Mouse (Mus musculus): ENCODE measurements around the gene Fras1.

The Fras1 gene

GRCm38 (mm10) chr5:96373567-96373985 lies at the start of gene Fras1:
Gene Fras1, plus strand, starts transcription at chr5:96373955.
- no peak for DNase-seq (ENCODE audit: low spot score)

- peak; percentile 3 for DNase-seq (ENCODE audit: low spot score)
Observed at GRCm38 (mm10) chr5:96331048-96331737, 42.6 kb upstream of the Fras1 start.

- DNase-seq (ENCODE audit: low spot score) = no peak
Observed at GRCm38 (mm10) chr5:96331738-96332070, 42.1 kb upstream of the Fras1 start.

GRCm38 (mm10) chr5:96333963-96334362 lies 39.8 kb upstream of the Fras1 start:
- peak; percentile 74 for DNase-seq (ENCODE audit: low spot score)

- no peak for DNase-seq (ENCODE audit: low spot score)
Observed at GRCm38 (mm10) chr5:96340564-96340963, 33.2 kb upstream of the Fras1 start.

- no peak for DNase-seq (ENCODE audit: low spot score)
Observed at GRCm38 (mm10) chr5:96344983-96345382, 28.8 kb upstream of the Fras1 start.

- DNase-seq (ENCODE audit: low spot score) = peak; percentile 23
Observed at GRCm38 (mm10) chr5:96351963-96352362, 21.8 kb upstream of the Fras1 start.

- no peak for DNase-seq (ENCODE audit: low spot score)
Observed at GRCm38 (mm10) chr5:96363950-96364349, 9.8 kb upstream of the Fras1 start.

- no peak for DNase-seq (ENCODE audit: low spot score)
Observed at GRCm38 (mm10) chr5:96365590-96365989, 8.2 kb upstream of the Fras1 start.

- no peak for DNase-seq (ENCODE audit: low spot score)
Observed at GRCm38 (mm10) chr5:96367260-96367659, 6.5 kb upstream of the Fras1 start.

- DNase-seq (ENCODE audit: low spot score) = no peak
Observed at GRCm38 (mm10) chr5:96373106-96373505, 649 bp upstream of the Fras1 start.

GRCm38 (mm10) chr5:96373986-96374901 lies 489 bp downstream of the Fras1 start:
- peak; percentile 83 for DNase-seq (ENCODE audit: low spot score)

- DNase-seq (ENCODE audit: low spot score) = peak; percentile 55
Observed at GRCm38 (mm10) chr5:96375391-96375831, 1.7 kb downstream of the Fras1 start.

- no peak for DNase-seq (ENCODE audit: low spot score)
Observed at GRCm38 (mm10) chr5:96376216-96376615, 2.5 kb downstream of the Fras1 start.

- no peak for DNase-seq (ENCODE audit: low spot score)
Observed at GRCm38 (mm10) chr5:96386138-96386933, 12.6 kb downstream of the Fras1 start.

- no peak for DNase-seq (ENCODE audit: low spot score)
Observed at GRCm38 (mm10) chr5:96388306-96388705, 14.6 kb downstream of the Fras1 start.

- no peak for DNase-seq (ENCODE audit: low spot score)
Observed at GRCm38 (mm10) chr5:96389963-96390623, 16.3 kb downstream of the Fras1 start.

- no peak for DNase-seq (ENCODE audit: low spot score)
Observed at GRCm38 (mm10) chr5:96391086-96391485, 17.3 kb downstream of the Fras1 start.

- DNase-seq (ENCODE audit: low spot score) = no peak
Observed at GRCm38 (mm10) chr5:96394947-96395346, 21.2 kb downstream of the Fras1 start.

- DNase-seq (ENCODE audit: low spot score) = peak; percentile 60
Observed at GRCm38 (mm10) chr5:96395786-96396650, 22.3 kb downstream of the Fras1 start.

GRCm38 (mm10) chr5:96402555-96402954 lies 28.8 kb downstream of the Fras1 start:
- DNase-seq (ENCODE audit: low spot score) = no peak

All from embryo, embryonic 10.5 days (tissue).